Mouse (Mus musculus): ENCODE results near the gene Caml. TPM values are rescaled to one million over a fixed set of nuclear protein-coding genes. Genes with fewer than 3 reads are reported as not detected.
A peak's percentile ranks its signal among the peaks of the same experiment; 100 is the strongest.
"Not testable (repeated sequence)": the region's sequence is repeated elsewhere in the genome, so short reads cannot be mapped to it uniquely, and the experiment has no call there.

Caml gene
- 60.6 and 73.2 TPM in 2 replicates for total RNA-seq (2014; fragmentation: Nextera tagmentation)
- 57.7 and 60.8 TPM in 2 replicates for total RNA-seq (2017)

DNA sequence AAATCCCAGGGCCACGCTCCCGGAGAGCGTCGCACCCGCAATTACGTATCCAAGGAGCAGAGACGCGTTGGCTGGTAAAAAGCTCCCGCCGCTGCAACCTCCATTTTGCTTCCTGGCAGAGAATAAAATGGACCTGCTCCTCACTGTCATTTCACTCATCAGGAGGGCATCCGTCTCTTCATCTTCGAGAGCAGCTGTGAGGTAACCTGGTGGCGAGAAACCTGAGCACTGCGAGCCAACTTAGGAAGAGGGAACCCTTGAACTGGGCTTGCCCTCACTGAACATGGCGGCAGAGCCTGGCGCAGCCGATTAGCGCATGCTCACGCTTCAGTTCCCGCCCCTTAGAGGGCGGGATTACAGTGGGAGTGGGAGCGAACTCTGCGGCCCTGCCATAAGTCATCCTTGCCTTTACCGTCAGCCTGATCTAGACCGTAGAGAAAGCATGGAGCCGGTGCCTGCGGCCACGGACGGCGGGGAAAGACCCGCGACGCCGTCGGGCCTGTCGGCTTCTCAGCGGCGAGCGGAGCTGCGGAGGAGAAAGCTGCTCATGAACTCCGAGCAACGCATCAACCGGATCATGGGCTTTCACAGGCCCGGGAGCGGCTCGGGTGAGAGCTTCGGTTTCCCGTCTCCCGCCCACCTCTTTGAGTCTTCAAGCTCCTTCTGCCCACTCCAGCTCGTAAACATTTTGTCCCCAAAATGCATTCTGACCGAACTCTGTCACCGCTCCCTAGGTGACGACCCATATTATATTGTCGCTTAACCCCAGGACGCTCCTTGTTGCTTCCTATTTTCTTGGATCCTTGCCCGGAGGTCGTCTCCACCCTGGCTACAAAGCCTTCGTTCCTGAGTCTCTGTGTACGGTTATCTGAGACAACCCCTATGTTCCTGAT lies at the start of gene Caml:
Gene Caml, plus strand, starts transcription at position 357 of the 893 bp plus-strand sequence.
- ATAC-seq (replicated peaks; ENCODE audit: low FRiP score, low TSS enrichment, poor library complexity, severe bottlenecking), result peak; percentile 95

DNA sequence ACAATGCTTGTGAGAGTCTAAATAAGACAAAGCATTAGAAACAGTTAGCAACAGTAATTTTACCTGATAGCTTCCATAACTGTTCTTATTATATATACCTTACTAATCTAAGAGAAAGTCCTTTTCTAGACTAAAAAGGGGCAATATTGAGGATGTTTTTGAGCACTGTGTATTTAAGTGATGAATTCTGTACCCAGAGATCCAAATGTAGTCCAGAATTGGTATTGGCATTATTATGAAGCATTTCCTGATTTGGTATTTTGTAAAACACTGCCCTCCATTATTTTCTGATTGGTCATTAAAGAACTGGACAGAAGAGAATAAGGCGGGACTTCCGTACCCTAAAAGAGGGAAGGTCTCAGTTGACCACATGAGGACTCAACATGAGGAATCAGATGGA lies 49.4 kb upstream of the Caml start, which contains the start of gene Tmed9:
Gene Tmed9, plus strand, starts transcription at position 301 of the 400 bp plus-strand sequence.
- no peak for ATAC-seq (replicated peaks; ENCODE audit: low FRiP score, low TSS enrichment, poor library complexity, severe bottlenecking)

DNA sequence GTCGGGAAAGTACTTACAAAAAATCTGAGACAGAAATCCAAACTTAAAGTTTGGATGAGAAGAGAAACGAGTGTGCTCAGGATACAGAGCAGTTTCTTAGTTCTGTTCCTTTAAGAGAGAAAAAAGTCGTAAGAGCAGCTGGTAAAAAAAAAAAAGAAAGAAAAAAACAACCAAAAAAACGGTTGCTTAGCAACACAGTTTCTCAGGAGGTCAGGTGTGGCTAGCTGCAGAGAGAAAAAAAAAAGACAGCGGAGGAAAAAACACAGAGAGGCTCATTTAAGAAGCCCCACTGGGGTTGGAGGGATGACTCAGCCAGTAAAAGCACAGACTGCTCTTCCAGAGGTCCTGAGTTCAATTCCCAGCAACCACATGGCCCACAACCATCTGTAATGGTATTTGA lies 48.5 kb upstream of the Caml start:
- no peak for ATAC-seq (replicated peaks; ENCODE audit: low FRiP score, low TSS enrichment, poor library complexity, severe bottlenecking)

DNA sequence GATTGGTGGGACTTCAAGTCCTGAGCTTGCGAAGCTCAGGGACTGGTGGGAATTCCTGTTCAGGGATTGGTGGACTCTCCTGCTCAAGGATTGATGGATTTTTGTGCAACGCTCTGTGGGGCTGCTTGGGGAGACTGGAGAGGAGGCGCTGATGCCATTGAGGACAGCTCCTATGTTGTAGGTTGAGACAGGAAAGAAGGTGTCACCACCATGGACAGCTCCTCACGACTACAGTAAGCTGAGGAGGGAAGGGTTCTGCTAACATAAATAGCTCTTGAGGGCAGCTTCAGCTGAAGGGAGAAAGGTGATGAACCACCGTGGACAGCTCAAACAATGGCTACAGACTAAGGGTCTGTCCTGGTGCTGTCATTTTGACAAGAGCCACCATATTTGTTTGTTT lies 46.9 kb upstream of the Caml start:
- no peak for ATAC-seq (replicated peaks; ENCODE audit: low FRiP score, low TSS enrichment, poor library complexity, severe bottlenecking)

DNA sequence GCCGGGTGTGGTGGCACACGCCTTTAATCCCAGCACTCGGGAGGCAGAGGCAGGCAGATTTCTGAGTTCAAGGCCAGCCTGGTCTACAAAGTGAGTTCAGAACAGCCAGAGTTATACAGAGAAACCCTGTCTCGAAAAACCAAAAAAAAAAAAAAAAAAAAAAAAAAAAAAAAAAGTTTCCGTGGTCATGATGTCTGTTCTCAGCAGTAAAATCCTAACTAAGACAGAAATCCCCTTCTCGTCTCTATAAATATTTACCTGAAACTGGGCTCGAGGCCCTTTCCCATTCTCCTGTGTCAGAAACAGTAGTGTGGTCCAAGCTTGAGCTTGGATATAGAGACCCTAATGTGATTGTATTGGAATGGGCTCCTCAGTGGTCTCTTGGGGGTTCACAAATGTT lies 45.9 kb upstream of the Caml start:
- ATAC-seq (replicated peaks; ENCODE audit: low FRiP score, low TSS enrichment, poor library complexity, severe bottlenecking), result not testable (repeated sequence)

DNA sequence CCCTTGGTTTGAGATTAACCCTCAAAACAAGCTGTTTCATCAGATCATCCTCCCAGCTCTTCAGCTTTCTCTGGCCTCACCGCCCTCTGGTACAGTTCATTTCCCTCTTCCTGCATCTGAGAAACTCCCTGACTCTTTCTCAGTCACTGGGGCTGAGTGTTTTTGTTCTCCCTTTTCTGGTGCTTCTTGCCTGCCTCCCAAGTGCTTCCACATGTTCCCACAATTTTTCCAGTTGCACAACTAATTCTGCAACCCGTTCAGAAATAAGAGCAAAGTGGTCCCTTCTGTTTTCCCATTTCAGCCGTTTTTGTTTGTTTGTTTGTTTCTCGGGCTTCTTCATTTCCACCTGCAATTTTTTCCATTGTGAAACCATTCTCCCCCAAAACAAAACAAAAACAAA lies 44.7 kb upstream of the Caml start:
- ATAC-seq (replicated peaks; ENCODE audit: low FRiP score, low TSS enrichment, poor library complexity, severe bottlenecking), result no peak

DNA sequence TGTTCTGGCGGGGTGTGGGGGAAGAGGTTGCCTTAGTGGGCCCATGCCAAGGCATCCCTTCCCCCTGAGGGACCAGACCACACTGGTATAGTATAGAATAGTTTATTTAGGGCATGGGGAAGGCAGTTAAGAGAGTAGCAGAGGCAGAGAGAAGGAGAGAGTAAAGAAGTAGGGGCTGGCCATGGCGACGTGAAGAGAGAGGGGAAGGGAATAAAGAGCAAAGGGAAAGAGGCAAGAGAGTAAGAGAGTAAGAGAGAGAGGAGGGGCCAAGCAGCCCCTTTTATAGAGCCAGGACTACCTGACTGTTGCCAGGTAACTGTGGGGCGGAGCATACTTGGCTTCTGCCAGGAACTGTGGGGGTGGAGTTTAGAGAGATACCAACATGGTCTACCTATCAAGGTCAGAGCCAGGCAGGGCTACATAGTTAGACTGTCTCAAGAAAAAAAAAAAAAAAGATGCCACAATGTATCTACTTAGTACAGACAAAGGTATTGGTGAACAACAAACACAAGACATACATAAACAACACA lies 30.8 kb upstream of the Caml start:
- no peak for ATAC-seq (replicated peaks; ENCODE audit: low FRiP score, low TSS enrichment, poor library complexity, severe bottlenecking)

DNA sequence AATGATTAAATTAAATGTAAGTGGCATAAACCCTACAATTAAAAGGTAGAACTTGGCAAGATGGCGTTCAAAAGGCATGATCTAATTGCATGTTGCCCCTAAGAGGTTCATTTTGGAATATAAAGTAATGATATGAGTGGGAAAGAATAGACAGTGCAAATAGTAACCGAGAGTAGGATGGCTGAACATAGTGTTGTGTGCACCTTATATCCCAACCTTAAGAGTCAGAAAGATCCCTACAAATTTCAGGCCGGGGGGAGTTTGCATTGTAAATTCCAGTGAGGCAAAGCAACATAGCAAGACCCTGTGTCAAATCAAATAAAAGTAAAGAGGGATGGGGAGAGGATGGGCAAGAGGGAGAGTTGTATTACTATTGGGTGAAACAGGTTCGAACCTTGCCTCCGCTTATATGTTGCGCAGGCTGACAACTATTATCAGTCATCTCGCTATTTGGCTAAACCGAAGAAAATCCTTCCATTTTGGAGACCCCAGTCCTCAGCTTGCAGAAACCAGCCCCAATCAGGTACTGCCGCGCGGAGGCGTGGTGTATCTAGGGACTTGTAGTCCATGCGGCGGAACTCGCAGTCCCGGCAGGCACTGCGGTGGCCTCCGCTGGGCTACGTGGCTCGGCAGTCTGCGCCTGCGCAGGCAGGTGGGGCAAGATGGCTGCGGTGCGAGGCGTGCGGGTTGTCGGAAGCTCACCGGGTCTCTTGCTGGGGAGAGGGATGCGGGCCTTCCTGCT lies 30.1 kb upstream of the Caml start:
- ATAC-seq (replicated peaks; ENCODE audit: low FRiP score, low TSS enrichment, poor library complexity, severe bottlenecking), result peak; percentile 100

DNA sequence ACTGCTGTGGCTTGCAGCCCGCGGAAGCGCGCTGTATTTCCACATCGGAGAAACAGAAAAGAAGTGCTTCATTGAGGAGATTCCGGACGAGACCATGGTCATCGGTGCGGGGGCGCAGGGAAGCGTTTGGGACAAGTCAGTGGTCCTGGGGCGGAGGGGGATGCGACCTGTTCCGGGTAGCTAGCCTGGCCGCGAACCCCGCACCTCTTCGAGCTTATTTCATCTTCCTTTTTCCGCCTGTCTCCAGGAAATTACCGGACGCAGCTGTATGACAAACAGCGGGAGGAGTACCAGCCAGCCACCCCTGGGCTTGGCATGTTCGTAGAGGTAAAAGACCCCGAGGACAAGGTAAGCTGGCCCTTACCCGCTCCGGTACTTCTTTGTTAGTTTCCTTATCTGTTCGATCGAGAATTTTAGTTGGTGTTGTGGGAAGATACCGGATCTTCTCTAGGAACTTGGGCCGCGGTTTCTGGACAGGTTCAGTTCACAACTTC lies 29.5 kb upstream of the Caml start:
- ATAC-seq (replicated peaks; ENCODE audit: low FRiP score, low TSS enrichment, poor library complexity, severe bottlenecking), result no peak; the same call in 1 of the 2 replicates

DNA sequence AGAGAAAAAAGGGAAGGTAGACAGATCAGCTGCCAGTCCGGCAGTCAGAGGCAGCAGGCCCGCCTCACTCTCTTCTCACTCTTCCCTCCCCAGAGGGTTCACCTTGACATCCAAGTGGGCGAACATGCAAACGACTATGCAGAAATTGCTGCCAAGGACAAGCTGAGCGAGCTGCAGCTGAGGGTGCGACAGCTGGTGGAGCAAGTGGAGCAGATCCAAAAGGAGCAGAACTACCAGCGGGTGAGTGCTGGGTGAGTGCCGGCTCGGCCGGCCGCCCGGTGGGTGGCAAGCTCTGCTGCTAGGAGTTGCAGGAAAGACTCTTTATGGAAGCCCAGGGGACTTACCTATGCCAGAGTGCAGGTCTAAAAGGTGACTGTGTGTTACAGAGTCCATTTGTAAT lies 27.4 kb upstream of the Caml start:
- no peak for ATAC-seq (replicated peaks; ENCODE audit: low FRiP score, low TSS enrichment, poor library complexity, severe bottlenecking)

DNA sequence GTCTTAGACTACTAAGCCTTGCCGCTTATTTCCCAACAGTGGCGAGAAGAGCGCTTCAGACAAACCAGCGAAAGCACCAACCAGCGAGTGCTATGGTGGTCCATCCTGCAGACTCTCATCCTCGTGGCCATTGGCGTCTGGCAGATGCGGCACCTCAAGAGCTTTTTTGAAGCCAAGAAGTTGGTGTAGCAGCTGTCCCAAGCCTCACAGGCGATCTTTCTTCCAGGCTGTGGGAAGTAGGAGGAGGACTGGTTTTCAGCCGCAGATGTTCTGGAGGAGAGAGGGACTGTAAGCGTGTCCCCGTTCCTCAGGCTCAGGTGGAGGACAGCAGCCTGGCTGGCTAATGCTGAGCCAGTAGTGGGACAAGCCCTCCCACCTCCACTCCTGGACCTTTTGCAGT lies 26.0 kb upstream of the Caml start:
- no peak for ATAC-seq (replicated peaks; ENCODE audit: low FRiP score, low TSS enrichment, poor library complexity, severe bottlenecking)

DNA sequence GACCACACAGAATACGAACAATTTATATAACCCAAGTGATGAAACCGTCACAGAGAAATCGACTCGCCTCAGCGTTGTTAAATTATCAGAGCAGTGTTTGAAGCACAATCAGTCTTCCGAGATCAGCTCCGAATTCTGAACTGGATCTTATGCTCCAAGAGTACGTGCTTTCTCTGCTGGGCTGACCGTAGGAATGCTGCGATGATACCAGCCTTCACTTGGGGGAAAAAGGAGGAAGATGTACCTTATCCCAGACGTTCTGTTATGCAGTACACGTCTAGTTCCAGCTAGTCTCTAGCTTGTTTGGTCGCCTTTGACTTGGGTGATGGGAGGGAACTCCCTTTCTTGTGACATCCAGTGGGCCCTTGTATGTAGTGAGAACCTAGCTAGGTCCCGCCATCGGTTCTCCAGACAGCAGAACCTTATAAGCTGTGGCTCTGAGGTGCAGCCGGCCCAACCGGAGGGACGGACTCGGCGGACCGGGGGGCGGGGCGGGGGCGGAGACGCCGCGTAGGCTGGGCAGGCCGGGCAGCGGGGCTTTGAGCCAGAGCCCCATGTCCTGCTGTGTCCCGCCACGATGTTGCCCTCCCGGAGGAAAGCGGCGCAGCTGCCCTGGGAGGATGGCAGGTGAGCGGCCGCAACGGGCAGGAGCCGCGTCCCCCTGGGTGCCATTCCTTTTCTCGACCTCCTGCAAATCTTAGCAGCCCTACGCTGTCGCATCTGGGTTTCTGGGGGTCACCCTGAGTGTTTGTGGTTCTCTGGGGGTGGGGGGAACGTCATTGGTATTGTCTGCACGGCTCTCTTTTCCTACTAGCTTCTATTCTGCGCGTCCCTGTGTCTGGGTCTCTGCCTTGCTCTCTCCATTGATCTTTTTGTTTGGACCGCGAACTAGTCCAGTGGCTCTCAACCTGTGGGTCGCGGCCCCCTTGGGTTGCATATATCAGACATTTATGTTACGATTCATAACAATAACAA lies 23.0 kb upstream of the Caml start, which contains the start of gene B4galt7:
Gene B4galt7, plus strand, starts transcription at position 331 of the 975 bp plus-strand sequence.
- ATAC-seq (replicated peaks; ENCODE audit: low FRiP score, low TSS enrichment, poor library complexity, severe bottlenecking), result peak; percentile 73

DNA sequence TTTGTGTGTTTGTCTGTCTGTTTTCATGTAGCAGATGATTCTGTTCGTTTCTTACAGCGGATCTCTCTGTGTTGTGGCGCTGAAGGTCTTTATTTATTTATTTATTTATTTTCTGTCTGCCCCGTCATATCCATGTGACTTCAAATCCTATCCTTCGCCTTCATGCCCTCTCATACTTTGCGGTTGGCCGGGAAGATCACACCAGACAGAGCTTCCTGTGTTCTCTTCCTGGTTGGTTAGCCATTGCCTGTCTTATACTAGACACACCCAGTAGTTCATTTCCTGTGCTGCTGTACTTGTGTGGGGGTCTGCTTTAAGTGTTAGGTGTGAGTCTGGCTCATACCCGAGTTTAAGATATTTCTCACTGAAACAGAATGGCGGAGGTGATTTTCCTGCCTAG lies 22.1 kb upstream of the Caml start:
- peak; percentile 60 for ATAC-seq (replicated peaks; ENCODE audit: low FRiP score, low TSS enrichment, poor library complexity, severe bottlenecking)

DNA sequence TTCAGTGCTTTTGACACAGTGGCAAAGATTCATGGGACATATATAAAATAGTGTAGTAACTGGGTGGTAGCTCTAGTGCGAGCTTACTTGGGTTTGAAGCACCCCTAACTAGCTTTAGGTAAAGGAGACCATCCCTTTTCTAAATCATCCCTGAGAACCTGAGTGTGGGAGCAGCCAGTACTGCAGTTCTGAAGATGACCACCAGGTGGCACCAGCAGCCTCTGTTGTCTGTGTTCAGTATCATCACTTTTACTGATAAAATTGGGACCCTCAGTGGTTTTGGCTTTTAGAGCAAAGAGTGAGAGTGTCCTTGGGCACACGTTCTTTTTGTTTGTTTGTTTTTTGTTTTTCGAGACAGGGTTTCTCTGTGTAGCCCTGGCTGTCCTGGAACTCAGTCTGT lies 21.2 kb upstream of the Caml start:
- ATAC-seq (replicated peaks; ENCODE audit: low FRiP score, low TSS enrichment, poor library complexity, severe bottlenecking), result peak; percentile 40

DNA sequence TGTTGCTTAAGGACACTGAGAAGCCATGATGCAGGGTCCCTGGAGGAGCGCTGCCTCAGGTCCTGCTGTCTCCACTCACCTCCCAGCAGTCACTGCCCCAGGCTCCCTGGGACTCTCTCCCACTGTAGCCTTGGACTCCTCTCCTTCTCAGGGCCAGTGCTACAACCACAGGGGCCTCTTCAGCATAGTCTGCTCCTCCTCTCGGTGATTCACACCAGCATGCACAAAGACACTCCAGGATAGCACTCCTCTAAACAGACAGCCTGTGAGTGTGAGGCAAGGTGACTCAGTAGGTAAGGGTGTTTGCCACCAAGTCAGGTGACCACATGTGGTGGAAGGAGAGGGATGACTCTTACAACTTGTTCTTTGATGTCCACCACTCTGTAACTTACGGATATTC lies 18.2 kb upstream of the Caml start:
- no peak for ATAC-seq (replicated peaks; ENCODE audit: low FRiP score, low TSS enrichment, poor library complexity, severe bottlenecking)

DNA sequence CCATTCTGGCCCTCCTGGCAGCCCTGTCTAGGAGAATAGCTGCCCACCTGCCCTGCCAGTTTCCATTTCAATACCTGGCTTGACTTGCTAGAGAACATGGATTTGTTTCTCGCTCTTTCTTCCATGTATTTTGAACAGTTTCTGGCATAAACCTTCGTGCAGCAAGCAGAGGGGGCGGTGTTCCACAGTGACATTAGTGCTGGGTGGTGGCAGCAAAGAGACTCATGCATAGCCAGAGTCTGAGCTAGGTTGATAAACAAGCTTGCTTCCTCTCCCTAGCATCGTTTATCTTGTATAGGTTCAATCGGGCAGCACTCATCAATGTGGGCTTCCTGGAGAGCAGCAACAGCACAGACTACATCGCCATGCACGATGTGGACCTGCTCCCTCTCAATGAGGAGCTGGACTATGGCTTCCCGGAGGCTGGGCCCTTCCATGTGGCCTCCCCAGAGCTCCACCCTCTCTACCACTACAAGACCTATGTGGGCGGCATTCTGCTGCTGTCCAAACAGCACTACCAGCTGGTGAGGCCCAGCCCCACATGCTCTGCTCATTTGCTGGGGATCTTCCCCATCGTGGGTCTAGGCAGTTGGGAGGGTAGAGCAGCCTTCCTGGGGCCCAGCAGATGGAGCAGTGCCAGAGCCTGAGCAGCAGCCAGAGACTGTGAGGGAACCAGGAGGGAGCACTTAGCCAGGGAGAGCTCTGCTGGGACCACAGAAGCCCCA lies 15.7 kb upstream of the Caml start:
- ATAC-seq (replicated peaks; ENCODE audit: low FRiP score, low TSS enrichment, poor library complexity, severe bottlenecking), result no peak

DNA sequence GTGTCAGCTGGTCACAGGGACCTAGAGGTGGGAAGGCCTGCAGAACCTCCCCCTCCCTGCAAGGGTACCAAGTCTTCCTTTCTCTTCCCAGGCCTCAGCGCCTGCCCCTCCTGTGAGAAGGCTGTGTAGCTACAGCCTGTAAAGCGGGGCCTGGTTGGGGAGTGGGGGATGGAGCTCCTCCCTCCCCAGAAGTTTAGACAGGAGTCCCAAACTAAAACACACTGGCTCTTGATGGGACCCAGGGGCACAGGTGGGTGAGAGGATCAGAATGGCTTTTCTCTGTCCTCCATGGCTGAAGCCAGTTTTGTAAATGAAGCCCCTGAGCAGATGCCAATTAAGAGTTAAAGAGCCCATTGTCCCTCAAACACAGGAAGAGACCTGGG lies 15.2 kb upstream of the Caml start:
- no peak for ATAC-seq (replicated peaks; ENCODE audit: low FRiP score, low TSS enrichment, poor library complexity, severe bottlenecking)

DNA sequence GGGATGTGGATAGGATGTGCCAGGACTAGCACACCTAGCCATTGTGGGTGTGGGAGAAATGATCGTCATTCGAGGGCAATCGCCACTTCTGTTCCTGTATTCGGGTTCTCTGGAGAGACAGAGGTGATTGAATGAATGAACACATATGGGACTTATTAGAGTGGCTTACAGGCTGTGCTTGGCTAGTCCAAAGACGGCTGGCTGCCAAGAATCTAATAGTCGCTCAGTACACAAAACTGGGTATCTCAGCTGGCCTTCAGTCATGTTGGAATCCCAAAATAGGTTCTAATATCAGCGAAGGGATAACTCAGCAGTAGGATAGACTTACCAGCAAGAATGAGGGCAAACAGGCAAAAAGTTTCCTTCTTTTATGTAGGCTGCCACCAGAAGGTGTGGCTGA lies 10.8 kb upstream of the Caml start:
- ATAC-seq (replicated peaks; ENCODE audit: low FRiP score, low TSS enrichment, poor library complexity, severe bottlenecking), result no peak
